Comparison of ENCODE assay signal across 28 mouse cellular contexts in genomic region chr4:63817505-63817904, GRCm38 (mm10). TPM values are rescaled to one million over a fixed set of nuclear protein-coding genes. Genes with fewer than 3 reads are reported as not detected.
"Had no signal": no experiment of that assay in that cellular context is flagged by ENCODE, and none has a peak within 500 bp of the region (broad histone marks: within the 10 kb centered on the region; RNA-seq: fewer than 3 reads in every experiment).

No protein-coding gene starts in this region.

- H3K27ac ChIP-seq: kidney, postnatal 0 days; layer of hippocampus, adult 2 months; left cerebral cortex, adult 2 months; limb, embryonic 12.5 days; limb, embryonic 15.5 days; liver, embryonic 14.5 days; midbrain, embryonic 12.5 days; neural tube, embryonic 13.5 days; stomach, embryonic 15.5 days had no signal

- H3K4me3 ChIP-seq: layer of hippocampus, adult 2 months; left cerebral cortex, adult 2 months; limb, embryonic 12.5 days; limb, embryonic 15.5 days; midbrain, embryonic 12.5 days; myocyte; neural tube, embryonic 13.5 days; stomach, embryonic 15.5 days had no signal

- H3K27me3 ChIP-seq: limb, embryonic 12.5 days; limb, embryonic 15.5 days; midbrain, embryonic 12.5 days; neural tube, embryonic 13.5 days; stomach, embryonic 15.5 days had no signal

- H3K4me1 ChIP-seq: limb, embryonic 12.5 days; limb, embryonic 15.5 days; midbrain, embryonic 12.5 days; neural tube, embryonic 13.5 days; stomach, embryonic 15.5 days had no signal

- H3K9ac ChIP-seq: limb, embryonic 12.5 days; limb, embryonic 15.5 days; liver, embryonic 14.5 days; liver, postnatal 0 days; lung, embryonic 14.5 days; midbrain, embryonic 12.5 days; neural tube, embryonic 13.5 days; stomach, embryonic 15.5 days had no signal

- H3K36me3 ChIP-seq: limb, embryonic 12.5 days; limb, embryonic 15.5 days; midbrain, embryonic 12.5 days; neural tube, embryonic 13.5 days; stomach, embryonic 15.5 days had no signal

- ATAC-seq: intestine, postnatal 0 days; liver, postnatal 0 days; lung, postnatal 0 days; midbrain, embryonic 16.5 days had no signal

- DNase-seq: kidney, adult 2 months; kidney, postnatal 25 days; layer of hippocampus, adult 9-11 months; layer of hippocampus, postnatal 36 days; left cerebral cortex, postnatal 4 days; liver, postnatal 0 days; lung, embryonic 14.5 days; right cerebral cortex, adult 18-20 months; right cerebral cortex, postnatal 14 days; spleen, adult 18-20 months; thymus, adult 18-20 months; thymus, postnatal 36 days had no signal

- H3K4me2 ChIP-seq: limb, embryonic 12.5 days; limb, embryonic 15.5 days; liver, embryonic 11.5 days; lung, embryonic 14.5 days; midbrain, embryonic 12.5 days; neural tube, embryonic 13.5 days; stomach, embryonic 15.5 days had no signal

- H3K9me3 ChIP-seq: limb, embryonic 12.5 days; limb, embryonic 15.5 days; midbrain, embryonic 12.5 days; neural tube, embryonic 13.5 days; stomach, embryonic 15.5 days had no signal

RNA-seq across cellular contexts. Expression of gene Tnfsf8, which starts 43.6 kb away (rescaled TPM):
- total RNA-seq: layer of hippocampus, adult 2 months; layer of hippocampus, postnatal 36 days; left cerebral cortex, adult 2 months; left cerebral cortex, postnatal 10 days; left cerebral cortex, postnatal 4 days had no signal
- polyA plus RNA-seq: kidney, embryonic 14.5 days; kidney, postnatal 0 days; limb, embryonic 15.5 days; liver, embryonic 11.5 days; lung, postnatal 0 days; midbrain, embryonic 12.5 days; midbrain, embryonic 16.5 days; neural tube, embryonic 13.5 days had no signal
